Mouse (Mus musculus) retina, postnatal 1 day (tissue): ENCODE measurements around the gene Gm20830.
"Not testable (repeated sequence)": the region's sequence is repeated elsewhere in the genome, so short reads cannot be mapped to it uniquely, and the experiment has no call there.

Experiments
- DNase-seq: peaks from one replicate; pipeline ENCODE4 v3.0.0-alpha.2; 2012

Gene Gm20830

DNA sequence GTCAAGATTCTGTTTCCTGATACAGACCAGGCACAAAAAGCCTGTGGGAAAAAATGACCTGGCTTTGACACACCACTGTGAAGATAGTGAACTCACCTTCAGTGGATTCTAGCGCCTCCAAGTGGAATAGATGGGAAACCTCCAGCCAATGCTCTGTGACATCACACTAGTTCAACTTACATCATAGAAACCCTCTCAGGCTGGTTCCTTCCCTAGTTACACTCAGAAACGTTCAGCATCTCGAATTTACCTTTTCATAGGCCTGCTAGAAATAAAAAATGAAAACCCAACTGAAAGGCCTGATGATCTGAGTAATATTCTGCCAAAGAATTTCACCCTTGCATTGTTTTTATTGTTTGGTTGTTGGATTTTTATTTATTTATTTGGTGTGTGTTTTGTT lies at the start of gene Gm20830:
Gm20830 (minus strand) TSS at position 101 of the 400 bp plus-strand sequence.
- not testable (repeated sequence) for DNase-seq
